Mouse (Mus musculus) left cerebral cortex, adult 11 months (tissue): ENCODE results near the gene Msrb2.
A peak's percentile ranks its signal among the peaks of the same experiment; 100 is the strongest.

Experiments used
- DNase-seq: peaks from one replicate; pipeline ENCODE4 v3.0.0; 2022; ENCODE audit warnings: low spot score

The Msrb2 gene

GRCm38 (mm10) chr2:19390411-19391143 is 19.3 kb downstream of the Msrb2 start:
- DNase-seq = no peak

- no peak for DNase-seq
These were observed 20.4 kb downstream of the Msrb2 start for GRCm38 (mm10) chr2:19391649-19392048.

GRCm38 (mm10) chr2:19392793-19393192 is 21.6 kb downstream of the Msrb2 start:
- no peak for DNase-seq

GRCm38 (mm10) chr2:19405409-19405808 is 34.2 kb downstream of the Msrb2 start:
- no peak for DNase-seq

GRCm38 (mm10) chr2:19406531-19406930 is 35.3 kb downstream of the Msrb2 start:
- no peak for DNase-seq

DNA sequence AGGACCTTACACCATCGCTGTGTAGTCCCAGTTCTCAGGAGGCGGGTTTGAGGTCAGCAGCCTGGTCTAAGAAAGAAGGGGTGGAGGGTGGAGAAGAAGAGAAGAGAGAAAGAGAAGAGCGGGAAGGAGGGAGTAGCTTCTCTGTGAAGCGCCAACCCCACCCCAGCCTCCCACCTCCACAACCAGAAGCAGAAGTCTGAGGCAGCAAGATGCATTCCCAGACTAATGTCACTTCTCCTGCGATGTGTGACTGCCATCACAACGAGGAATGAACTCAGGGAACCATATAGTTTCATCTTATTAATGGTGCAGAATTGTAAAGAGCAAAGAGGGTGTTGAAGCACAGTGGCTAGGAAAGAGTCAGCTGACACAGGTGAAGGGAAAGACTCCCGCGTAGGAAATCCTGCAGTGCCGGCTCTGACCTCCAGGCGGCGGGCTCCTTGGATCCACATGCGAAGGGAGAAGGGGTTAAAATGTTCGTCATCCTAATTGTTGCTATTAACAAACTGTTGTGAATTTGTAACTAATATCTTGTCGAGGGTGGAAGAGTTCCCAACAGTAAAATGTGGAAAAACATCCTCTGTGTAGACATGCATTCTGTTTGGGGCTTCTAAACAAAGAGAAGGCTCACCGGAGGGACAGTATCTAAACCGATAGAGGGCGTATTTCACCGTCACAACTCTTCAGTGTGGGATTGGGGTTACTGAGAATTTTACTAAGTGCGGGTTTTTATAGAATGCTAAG is 43.2 kb downstream of the Msrb2 start:
- peak; percentile 22 for DNase-seq

DNA sequence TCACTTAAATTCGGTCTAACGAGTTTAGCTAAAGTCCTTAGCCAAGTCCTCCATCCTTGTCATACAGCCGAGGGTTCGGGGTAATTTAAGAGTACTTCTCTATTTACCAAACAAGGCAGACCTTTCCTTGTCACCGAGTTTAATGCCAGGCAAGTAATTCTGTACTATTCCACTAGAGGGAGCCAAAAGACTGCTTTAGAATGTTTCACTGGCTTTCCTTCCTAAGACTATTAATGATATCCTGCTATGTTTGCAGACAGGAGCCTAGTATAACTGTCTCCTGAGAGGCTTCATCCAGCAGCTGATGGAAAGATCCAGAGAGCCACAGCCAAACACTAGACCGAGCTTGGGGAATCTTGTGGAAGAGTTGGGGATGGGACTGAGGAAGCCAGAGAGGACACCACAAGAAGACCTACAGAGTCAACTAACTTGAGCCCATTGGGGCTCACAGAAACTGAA is 43.9 kb downstream of the Msrb2 start:
- DNase-seq = peak; percentile 71

DNA sequence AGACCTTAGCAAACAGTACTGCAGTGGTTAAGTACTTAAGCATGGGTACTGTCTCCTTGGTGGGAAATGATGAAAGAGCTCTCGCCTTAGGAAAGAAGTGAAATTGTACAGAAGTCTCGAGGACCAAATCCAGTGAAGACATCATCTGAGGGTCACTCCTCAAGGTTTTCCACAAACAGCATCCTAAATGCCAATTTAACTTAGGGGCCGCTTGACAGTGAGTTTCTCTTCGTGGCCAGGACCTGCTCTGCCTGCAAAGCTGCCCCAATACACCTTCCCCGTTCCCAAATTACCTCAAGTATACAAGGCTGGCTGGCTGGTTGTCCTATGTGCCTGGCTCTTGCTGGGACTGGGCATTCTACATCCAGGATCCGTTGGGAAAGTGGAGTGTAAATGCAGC is 44.8 kb downstream of the Msrb2 start:
- DNase-seq = no peak

DNA sequence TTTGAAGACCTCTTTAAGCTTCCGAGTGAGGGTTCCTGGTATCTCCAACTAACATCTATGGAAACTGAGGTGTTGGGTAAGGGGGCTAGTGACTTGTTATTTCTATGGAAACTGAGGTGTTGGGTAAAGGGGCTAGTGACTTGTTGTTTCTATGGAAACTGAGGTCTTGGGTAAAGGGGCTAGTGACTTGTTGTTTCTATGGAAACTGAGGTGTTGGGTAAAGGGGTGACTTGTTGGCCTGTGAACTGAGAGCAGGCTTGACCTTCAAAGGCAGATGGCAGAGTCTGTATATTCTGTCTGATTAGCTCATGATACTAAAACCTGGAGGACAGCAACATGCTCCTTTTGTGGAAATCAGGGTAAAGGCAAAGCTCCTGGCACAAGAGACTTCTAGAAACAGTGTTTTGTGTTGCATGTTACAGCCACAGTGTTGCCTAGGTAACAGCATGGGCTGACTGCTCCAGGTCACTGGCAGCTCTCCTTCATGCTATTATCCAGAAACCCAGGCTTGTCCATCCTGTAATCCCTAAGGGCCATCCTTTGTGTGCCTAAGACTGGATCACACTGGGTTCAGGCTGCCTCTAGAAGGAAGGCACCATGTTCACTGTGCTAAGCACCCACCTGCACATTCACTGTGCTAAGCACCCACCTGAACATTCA is 48.6 kb downstream of the Msrb2 start:
- DNase-seq = no peak

- no peak for DNase-seq
These were observed 51.0 kb downstream of the Msrb2 start for GRCm38 (mm10) chr2:19422226-19422625.

- DNase-seq = no peak
These were observed 51.8 kb downstream of the Msrb2 start for GRCm38 (mm10) chr2:19423086-19423485.

DNA sequence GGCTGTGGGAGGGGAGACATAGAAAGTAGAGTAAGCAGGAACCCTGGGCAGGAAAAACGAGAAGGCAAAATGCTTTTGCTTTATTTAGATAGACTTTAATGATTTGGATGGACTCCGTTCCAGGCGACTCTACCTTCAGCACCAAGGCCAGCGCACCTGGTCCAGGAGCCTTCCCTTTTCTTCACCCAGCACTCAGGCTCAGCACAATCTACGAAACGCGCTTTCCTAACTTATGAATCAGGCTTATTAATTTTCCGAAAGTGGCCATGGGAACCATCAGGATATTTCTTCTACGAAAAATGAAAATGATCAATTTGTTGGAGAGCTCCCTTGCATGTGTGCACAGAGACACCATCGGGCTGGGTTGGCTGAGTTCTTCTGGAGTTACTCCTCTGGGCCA is 57.8 kb downstream of the Msrb2 start:
- no peak for DNase-seq

- no peak for DNase-seq
These were observed 58.8 kb downstream of the Msrb2 start for GRCm38 (mm10) chr2:19429691-19430690.

DNA sequence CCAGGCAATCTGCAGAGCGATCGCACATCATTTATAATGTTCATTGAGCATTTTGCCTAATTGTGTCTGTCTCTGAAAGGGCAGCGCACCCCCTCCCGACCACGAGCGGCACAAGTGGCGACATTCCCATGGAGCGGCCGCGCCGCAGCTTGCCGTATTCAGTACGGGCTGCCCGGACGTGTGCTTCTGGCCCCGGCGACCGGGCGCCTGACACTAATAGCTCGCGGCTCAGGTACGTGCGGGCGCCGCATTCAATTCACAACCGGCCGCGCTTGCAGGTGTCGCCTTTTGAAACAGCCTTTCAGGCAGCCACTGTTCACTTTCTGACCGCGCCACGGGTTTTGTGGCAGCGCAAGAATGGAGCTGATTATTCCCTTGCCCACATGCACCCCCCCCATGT is 59.5 kb downstream of the Msrb2 start:
- DNase-seq = no peak

DNA sequence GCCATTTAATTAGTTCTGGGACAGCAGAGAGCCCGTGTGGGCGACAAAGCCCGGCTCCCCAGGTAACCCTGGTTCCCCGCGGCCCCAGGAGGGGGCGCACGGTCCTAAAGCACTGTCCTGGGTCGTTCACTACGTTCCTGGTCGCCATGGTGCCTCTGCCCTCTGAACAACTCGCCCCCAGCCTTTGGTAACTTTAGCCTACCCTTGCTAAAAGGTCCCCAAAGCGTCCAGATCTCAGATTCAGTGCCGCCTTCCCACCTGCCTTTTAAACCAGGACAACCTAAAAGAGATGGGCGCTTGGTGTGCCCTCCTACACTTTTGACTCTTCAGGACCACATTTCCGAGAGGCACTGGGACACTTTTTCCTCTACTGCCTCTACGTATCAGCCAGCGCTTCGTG is 59.9 kb downstream of the Msrb2 start:
- no peak for DNase-seq

DNA sequence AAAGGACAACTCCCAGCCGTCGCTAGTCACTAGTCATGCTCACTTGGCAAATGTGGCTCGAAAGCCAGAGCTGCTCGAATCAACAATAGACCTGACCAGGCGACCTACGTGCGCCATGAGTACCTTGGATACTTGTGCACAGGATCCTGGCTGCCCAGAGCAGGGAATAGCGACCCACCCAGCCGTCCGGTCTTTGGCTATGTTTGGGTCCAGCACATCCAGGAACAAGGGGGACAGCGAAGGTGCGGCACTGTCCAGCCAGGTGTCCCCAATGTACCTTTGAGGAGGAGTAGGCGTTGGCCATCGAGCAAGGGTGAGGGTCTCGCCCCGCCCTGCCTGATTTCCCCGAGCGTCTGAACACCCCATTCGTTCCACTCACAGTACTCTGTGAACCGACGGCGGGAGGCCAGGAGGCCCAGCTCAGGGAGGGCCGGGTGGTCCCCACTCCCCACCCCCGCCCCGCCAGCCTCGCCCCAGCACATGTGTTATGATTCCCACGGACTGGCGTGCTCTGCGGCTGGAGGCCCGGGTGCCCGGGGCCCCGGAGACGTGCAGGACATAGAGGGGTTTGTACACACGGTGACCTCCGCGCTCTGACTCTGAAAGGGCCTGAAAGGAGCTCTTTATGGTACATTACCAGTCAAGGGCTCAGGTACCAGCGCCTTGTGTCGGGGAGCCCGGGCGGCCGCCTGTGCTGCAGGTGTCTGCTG is 60.5 kb downstream of the Msrb2 start:
- no peak for DNase-seq

- no peak for DNase-seq
These were observed 73.1 kb downstream of the Msrb2 start for GRCm38 (mm10) chr2:19444346-19444745.
